Mouse (Mus musculus): ENCODE results near the gene Cox19. TPM values are rescaled to one million over a fixed set of nuclear protein-coding genes. Genes with fewer than 3 reads are reported as not detected.

The Cox19 gene
- total and polyA plus RNA-seq, 3 experiments, result 10.0 to 40.8 (median 37.7) TPM

- Histone ChIP-seq H3K9me3 (replicated peaks) (no peaks in the 10 kb centered on the region), H3K36me3 (replicated peaks) (no peaks in the 10 kb centered on the region), H3K4me1 (ENCODE audit: insufficient read depth, low read depth, low read length) (peaks cover 2% of the 10 kb centered on the region; the same call in 1 of the 2 replicates), H3K27me3 (ENCODE audit: insufficient read depth, low read length) (peaks cover 31% of the 10 kb centered on the region; the same call in 1 of the 2 replicates), H3K4me3 (ENCODE audit: low read depth, low read length) (no peak overlapping the region)
- DNase-seq (ENCODE audit: low spot score), result no peak
- ATAC-seq (ENCODE audit: extremely low read depth, insufficient number of reproducible peaks, low FRiP score, poor library complexity, severe bottlenecking), result no peak
- TF ChIP-seq TAL1 (conservative IDR thresholded peaks at IDR 0.05; ENCODE audit: low read depth, low read length), result no peak
- TF ChIP-seq GATA1 (IDR thresholded peaks at IDR 0.05; ENCODE audit: borderline replicate concordance, low read length), result no peak
- no peak for TF ChIP-seq POLR2AphosphoS5 (IDR thresholded peaks at IDR 0.05; ENCODE audit: insufficient replicate concordance, low read depth, low read length)
- no peak for TF ChIP-seq CTCF (IDR thresholded peaks at IDR 0.05; ENCODE audit: low read depth, low read length)
- no peak for TF ChIP-seq GATA2 (IDR thresholded peaks at IDR 0.05; ENCODE audit: borderline replicate concordance, low read depth, low read length)
Observed at GRCm38 (mm10) chr5:139310477-139310876, 40.7 kb downstream of the Cox19 start.

GRCm38 (mm10) chr5:139309946-139310345 is 41.3 kb downstream of the Cox19 start:
- H3K4me3 ChIP-seq (ENCODE audit: low read depth, low read length), result no peak overlapping the region
- peaks cover 2% of the 10 kb centered on the region; the same call in 1 of the 2 replicates for H3K4me1 ChIP-seq (ENCODE audit: insufficient read depth, low read depth, low read length)
- H3K36me3 ChIP-seq (replicated peaks), result no peaks in the 10 kb centered on the region
- ATAC-seq (ENCODE audit: extremely low read depth, insufficient number of reproducible peaks, low FRiP score, poor library complexity, severe bottlenecking) (no peak), DNase-seq (ENCODE audit: low spot score) (no peak)
- H3K27me3 ChIP-seq (ENCODE audit: insufficient read depth, low read length), result peaks cover 27% of the 10 kb centered on the region; the same call in 1 of the 2 replicates
- TF ChIP-seq POLR2AphosphoS5 (IDR thresholded peaks at IDR 0.05; ENCODE audit: insufficient replicate concordance, low read depth, low read length), result no peak
- TF ChIP-seq GATA1 (IDR thresholded peaks at IDR 0.05; ENCODE audit: borderline replicate concordance, low read length), result no peak
- no peak for TF ChIP-seq TAL1 (conservative IDR thresholded peaks at IDR 0.05; ENCODE audit: low read depth, low read length)
- TF ChIP-seq CTCF (IDR thresholded peaks at IDR 0.05; ENCODE audit: low read depth, low read length), result no peak
- TF ChIP-seq GATA2 (IDR thresholded peaks at IDR 0.05; ENCODE audit: borderline replicate concordance, low read depth, low read length), result no peak
- H3K9me3 ChIP-seq (replicated peaks), result no peaks in the 10 kb centered on the region

DNA sequence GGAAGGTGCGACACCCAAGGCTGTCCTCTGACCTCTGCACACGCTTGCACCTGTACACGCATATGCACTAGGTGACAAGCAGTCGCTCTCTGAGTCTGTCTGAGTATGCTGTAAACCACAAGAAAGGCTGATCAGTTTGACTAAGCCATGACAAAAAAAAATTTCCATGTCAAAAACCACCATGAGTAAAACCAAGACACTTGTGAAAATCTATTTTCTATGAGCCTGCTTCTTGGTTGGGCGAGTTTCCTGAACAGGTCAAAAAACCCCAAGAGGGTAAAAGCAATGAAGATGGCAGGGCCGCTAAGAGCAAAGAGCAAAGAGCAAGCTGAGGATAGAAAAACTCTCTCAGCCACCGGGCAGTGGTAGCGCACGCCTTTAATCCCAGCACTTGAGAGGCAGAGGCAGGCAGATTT is 47.6 kb downstream of the Cox19 start:
- no peak for DNase-seq (ENCODE audit: low spot score)

GRCm38 (mm10) chr5:139302101-139302500 is 49.1 kb downstream of the Cox19 start:
- Histone ChIP-seq H3K4me1 (ENCODE audit: insufficient read depth, low read depth, low read length) (peaks cover 32% of the 10 kb centered on the region), H3K36me3 (replicated peaks) (no peaks in the 10 kb centered on the region), H3K9me3 (replicated peaks) (no peaks in the 10 kb centered on the region), H3K27me3 (ENCODE audit: insufficient read depth, low read length) (peaks cover 43% of the 10 kb centered on the region), H3K4me3 (ENCODE audit: low read depth, low read length) (no peak overlapping the region)
- TF ChIP-seq GATA1 (IDR thresholded peaks at IDR 0.05; ENCODE audit: borderline replicate concordance, low read length), result no peak
- TF ChIP-seq GATA2 (IDR thresholded peaks at IDR 0.05; ENCODE audit: borderline replicate concordance, low read depth, low read length), result no peak
- no peak for TF ChIP-seq TAL1 (conservative IDR thresholded peaks at IDR 0.05; ENCODE audit: low read depth, low read length)
- no peak for TF ChIP-seq POLR2AphosphoS5 (IDR thresholded peaks at IDR 0.05; ENCODE audit: insufficient replicate concordance, low read depth, low read length)
- TF ChIP-seq CTCF (IDR thresholded peaks at IDR 0.05; ENCODE audit: low read depth, low read length), result no peak
- DNase-seq (ENCODE audit: low spot score) (no peak), ATAC-seq (ENCODE audit: extremely low read depth, insufficient number of reproducible peaks, low FRiP score, poor library complexity, severe bottlenecking) (no peak)

More for the DNA sequence above, 47.6 kb downstream of the Cox19 start:
- H3K9me3 ChIP-seq (replicated peaks), result no peaks in the 10 kb centered on the region
- ATAC-seq (ENCODE audit: extremely low read depth, insufficient number of reproducible peaks, low FRiP score, poor library complexity, severe bottlenecking), result no peak
- TF ChIP-seq GATA1 (IDR thresholded peaks at IDR 0.05; ENCODE audit: borderline replicate concordance, low read length) (no peak), POLR2AphosphoS5 (IDR thresholded peaks at IDR 0.05; ENCODE audit: insufficient replicate concordance, low read depth, low read length) (no peak), CTCF (IDR thresholded peaks at IDR 0.05; ENCODE audit: low read depth, low read length) (no peak), GATA2 (IDR thresholded peaks at IDR 0.05; ENCODE audit: borderline replicate concordance, low read depth, low read length) (no peak), TAL1 (conservative IDR thresholded peaks at IDR 0.05; ENCODE audit: low read depth, low read length) (no peak)
- peaks cover 39% of the 10 kb centered on the region for H3K27me3 ChIP-seq (ENCODE audit: insufficient read depth, low read length)
- H3K4me3 ChIP-seq (ENCODE audit: low read depth, low read length), result no peak overlapping the region
- H3K36me3 ChIP-seq (replicated peaks), result no peaks in the 10 kb centered on the region
- peaks cover 21% of the 10 kb centered on the region for H3K4me1 ChIP-seq (ENCODE audit: insufficient read depth, low read depth, low read length)

GRCm38 (mm10) chr5:139297745-139298144 is 53.5 kb downstream of the Cox19 start:
- H3K9me3 ChIP-seq (replicated peaks), result peaks cover 5% of the 10 kb centered on the region
- no peaks in the 10 kb centered on the region for H3K36me3 ChIP-seq (replicated peaks)
- H3K4me1 ChIP-seq (ENCODE audit: insufficient read depth, low read depth, low read length), result peaks cover 35% of the 10 kb centered on the region
- no peak for TF ChIP-seq GATA1 (IDR thresholded peaks at IDR 0.05; ENCODE audit: borderline replicate concordance, low read length)
- TF ChIP-seq TAL1 (conservative IDR thresholded peaks at IDR 0.05; ENCODE audit: low read depth, low read length), result no peak
- TF ChIP-seq POLR2AphosphoS5 (IDR thresholded peaks at IDR 0.05; ENCODE audit: insufficient replicate concordance, low read depth, low read length), result no peak
- TF ChIP-seq GATA2 (IDR thresholded peaks at IDR 0.05; ENCODE audit: borderline replicate concordance, low read depth, low read length), result no peak
- no peak for TF ChIP-seq CTCF (IDR thresholded peaks at IDR 0.05; ENCODE audit: low read depth, low read length)
- no peak overlapping the region for H3K4me3 ChIP-seq (ENCODE audit: low read depth, low read length)
- no peak for ATAC-seq (ENCODE audit: extremely low read depth, insufficient number of reproducible peaks, low FRiP score, poor library complexity, severe bottlenecking)
- no peak for DNase-seq (ENCODE audit: low spot score)
- H3K27me3 ChIP-seq (ENCODE audit: insufficient read depth, low read length), result peaks cover 44% of the 10 kb centered on the region

GRCm38 (mm10) chr5:139297092-139297491 is 54.1 kb downstream of the Cox19 start:
- TF ChIP-seq GATA2 (IDR thresholded peaks at IDR 0.05; ENCODE audit: borderline replicate concordance, low read depth, low read length), result no peak
- no peak for TF ChIP-seq POLR2AphosphoS5 (IDR thresholded peaks at IDR 0.05; ENCODE audit: insufficient replicate concordance, low read depth, low read length)
- TF ChIP-seq CTCF (IDR thresholded peaks at IDR 0.05; ENCODE audit: low read depth, low read length), result no peak
- no peak for TF ChIP-seq TAL1 (conservative IDR thresholded peaks at IDR 0.05; ENCODE audit: low read depth, low read length)
- TF ChIP-seq GATA1 (IDR thresholded peaks at IDR 0.05; ENCODE audit: borderline replicate concordance, low read length), result no peak
- DNase-seq (ENCODE audit: low spot score), result no peak
- no peaks in the 10 kb centered on the region for H3K36me3 ChIP-seq (replicated peaks)
- no peak overlapping the region for H3K4me3 ChIP-seq (ENCODE audit: low read depth, low read length)
- peaks cover 47% of the 10 kb centered on the region for H3K27me3 ChIP-seq (ENCODE audit: insufficient read depth, low read length)
- no peak for ATAC-seq (ENCODE audit: extremely low read depth, insufficient number of reproducible peaks, low FRiP score, poor library complexity, severe bottlenecking)
- H3K9me3 ChIP-seq (replicated peaks), result peaks cover 5% of the 10 kb centered on the region
- H3K4me1 ChIP-seq (ENCODE audit: insufficient read depth, low read depth, low read length), result peaks cover 38% of the 10 kb centered on the region

Data from G1E (cell line).